Mouse (Mus musculus): ENCODE measurements around the gene Midn.

The Midn gene

GRCm38 (mm10) chr10:80171760-80172526 is 23.9 kb downstream of the Midn start:
- no peak for DNase-seq (ENCODE audit: low spot score)

GRCm38 (mm10) chr10:80172527-80173292 is 24.6 kb downstream of the Midn start, which contains the start of gene 1600002K03Rik:
Gene 1600002K03Rik (plus strand): TSS chr10:80172944.
- peak; percentile 77 for DNase-seq (ENCODE audit: low spot score)

GRCm38 (mm10) chr10:80173358-80173757 is 25.3 kb downstream of the Midn start:
- DNase-seq (ENCODE audit: low spot score): no peak

GRCm38 (mm10) chr10:80173955-80174640 is 26.0 kb downstream of the Midn start:
- DNase-seq (ENCODE audit: low spot score): no peak

- DNase-seq (ENCODE audit: low spot score): no peak
Measured at GRCm38 (mm10) chr10:80174705-80175104, 26.6 kb downstream of the Midn start.

GRCm38 (mm10) chr10:80175536-80176269 is 27.6 kb downstream of the Midn start:
- DNase-seq (ENCODE audit: low spot score): no peak

- no peak for DNase-seq (ENCODE audit: low spot score)
Measured at GRCm38 (mm10) chr10:80176270-80176834, 28.3 kb downstream of the Midn start.

GRCm38 (mm10) chr10:80177441-80178279 is 29.6 kb downstream of the Midn start:
- no peak for DNase-seq (ENCODE audit: low spot score)

- no peak for DNase-seq (ENCODE audit: low spot score)
Measured at GRCm38 (mm10) chr10:80179068-80180051, 31.3 kb downstream of the Midn start, which contains the start of gene Efna2. Gene Efna2 (plus strand): TSS chr10:80179482.

- DNase-seq (ENCODE audit: low spot score): no peak
Measured at GRCm38 (mm10) chr10:80180288-80180687, 32.2 kb downstream of the Midn start.

- DNase-seq (ENCODE audit: low spot score): no peak
Measured at GRCm38 (mm10) chr10:80180823-80181222, 32.8 kb downstream of the Midn start.

- DNase-seq (ENCODE audit: low spot score): no peak
Measured at GRCm38 (mm10) chr10:80182547-80182946, 34.5 kb downstream of the Midn start.

GRCm38 (mm10) chr10:80186649-80187048 is 38.6 kb downstream of the Midn start:
- DNase-seq (ENCODE audit: low spot score): no peak

GRCm38 (mm10) chr10:80187739-80188138 is 39.7 kb downstream of the Midn start:
- DNase-seq (ENCODE audit: low spot score): no peak

- DNase-seq (ENCODE audit: low spot score): no peak
Measured at GRCm38 (mm10) chr10:80188453-80189024, 40.5 kb downstream of the Midn start.

GRCm38 (mm10) chr10:80189999-80190398 is 41.9 kb downstream of the Midn start:
- no peak for DNase-seq (ENCODE audit: low spot score)

GRCm38 (mm10) chr10:80190491-80191051 is 42.5 kb downstream of the Midn start:
- DNase-seq (ENCODE audit: low spot score): no peak

- no peak for DNase-seq (ENCODE audit: low spot score)
Measured at GRCm38 (mm10) chr10:80193976-80194375, 45.9 kb downstream of the Midn start.

- no peak for DNase-seq (ENCODE audit: low spot score)
Measured at GRCm38 (mm10) chr10:80194441-80194840, 46.4 kb downstream of the Midn start.

Data from ovary, postnatal 14 days (tissue).